Mouse (Mus musculus) lung, postnatal 0 days (tissue): ENCODE data around the gene Skp2. TPM values are rescaled to one million over a fixed set of nuclear protein-coding genes. Genes with fewer than 3 reads are reported as not detected.
A peak's percentile ranks its signal among the peaks of the same experiment; 100 is the strongest.

ENCODE experiments used
- ATAC-seq: fragments of 200-750 bp; cut with Nextera tagmentation; 2 replicates; pipeline ENCODE4 v1.8.0; 2017; ENCODE audit warnings: moderate library complexity
- DNase-seq: peaks from one replicate; pipeline ENCODE4 v3.0.0-alpha.2; 2016; ENCODE audit warnings: low spot score
- H3K27ac ChIP-seq: fragments of 300-500 bp; sonication (generic); 2 replicates; pipeline ENCODE4 v1.5.1; 2014; ENCODE audit warnings: antibody characterized with exemption, mild to moderate bottlenecking, low read length, mixed read lengths
- H3K27me3 ChIP-seq: fragments of 300-500 bp; sonication (generic); replicated peaks from 2 replicates; pipeline ENCODE4 v1.6.1; 2014; ENCODE audit warnings: low read length, mixed read lengths; ENCODE audit not compliant: insufficient read depth
- H3K36me3 ChIP-seq: fragments of 300-500 bp; sonication (generic); 2 replicates; pipeline ENCODE4 v1.6.1; 2014; ENCODE audit warnings: low read length, mixed read lengths; ENCODE audit not compliant: insufficient read depth
- H3K4me1 ChIP-seq: fragments of 300-500 bp; sonication (generic); 2 replicates; pipeline ENCODE4 v1.6.1; 2014; ENCODE audit warnings: antibody characterized with exemption, low read depth, low read length, mixed read lengths; ENCODE audit not compliant: insufficient read depth
- H3K4me2 ChIP-seq: fragments of 300-500 bp; sonication (generic); replicated peaks from 2 replicates; pipeline ENCODE4 v1.6.1; 2014; ENCODE audit warnings: low read depth, mild to moderate bottlenecking, low read length, moderate library complexity, mixed read lengths
- H3K4me3 ChIP-seq: fragments of 300-500 bp; sonication (generic); 2 replicates; pipeline ENCODE4 v1.5.1; 2014; ENCODE audit warnings: low read depth, low read length
- H3K9ac ChIP-seq: fragments of 300-500 bp; sonication (generic); replicated peaks from 2 replicates; pipeline ENCODE4 v1.6.1; 2014; ENCODE audit warnings: low read depth, mild to moderate bottlenecking
- H3K9me3 ChIP-seq: fragments of 300-500 bp; sonication (generic); 2 replicates; pipeline ENCODE4 v1.6.1; 2016; ENCODE audit warnings: low read length, mixed read lengths
- CTCF ChIP-seq: IDR thresholded peaks from 2 replicates; pipeline ENCODE4 v1.5.1; 2016; ENCODE audit warnings: antibody characterized with exemption, mild to moderate bottlenecking
- EP300 ChIP-seq: IDR thresholded peaks from 2 replicates; pipeline ENCODE4 v1.6.1; 2016; ENCODE audit warnings: antibody characterized with exemption, mild to moderate bottlenecking, control low read depth
- WGBS: fragments of 180-500 bp; shearing (Covaris S2); extraction: QIAGEN DNeasy Blood & Tissue Kit; methylation state at CpG from one replicate; pipeline ENCODE4 v1.1.7; 2014; 5-methylcytosine and 5-hydroxymethylcytosine counted together
- polyA plus RNA-seq: library from polyadenylated mRNA; unstranded; fragments of >200 nt; fragmentation: Nextera tagmentation; extraction: Ambion mirVana; gene quantifications from 2 replicates; pipeline ENCODE4 v1.2.1, GENCODE M21; 2015

Skp2 gene
- polyA plus RNA-seq, 1 experiment from 2014 or later = 5.0 TPM

- H3K4me3 ChIP-seq = no peak overlapping the region
- DNase-seq = no peak
- H3K9me3 ChIP-seq = no peaks in the 10 kb centered on the region
- no peak overlapping the region for H3K9ac ChIP-seq
- H3K27me3 ChIP-seq = no peaks in the 10 kb centered on the region
- TF ChIP-seq EP300 = no peak
- TF ChIP-seq CTCF = no peak
- H3K4me2 ChIP-seq = no peak overlapping the region
- no peaks in the 10 kb centered on the region for H3K4me1 ChIP-seq
- H3K36me3 ChIP-seq = no peaks in the 10 kb centered on the region
- 76% methylated on average over 4 of the region's 4 CpGs for WGBS
- no peak overlapping the region for H3K27ac ChIP-seq
- ATAC-seq = no peak
These were observed 23.7 kb downstream of the Skp2 start for GRCm38 (mm10) chr15:9131499-9131888.

- no peak overlapping the region for H3K27ac ChIP-seq
- no peaks in the 10 kb centered on the region for H3K36me3 ChIP-seq
These were observed 24.3 kb downstream of the Skp2 start for GRCm38 (mm10) chr15:9130772-9131498.

GRCm38 (mm10) chr15:9127051-9127791 lies 28.0 kb downstream of the Skp2 start:
- Histone ChIP-seq H3K4me1 (no peaks in the 10 kb centered on the region), H3K4me2 (no peak overlapping the region), H3K4me3 (no peak overlapping the region), H3K27me3 (no peaks in the 10 kb centered on the region), H3K27ac (no peak overlapping the region), H3K9ac (no peak overlapping the region), H3K9me3 (no peaks in the 10 kb centered on the region), H3K36me3 (0 out of 2 replicates have a peak, but pooled peaks cover 5% of the 10 kb centered on the region)
- TF ChIP-seq CTCF = no peak
- WGBS = 73% methylated on average over 7 of the region's 7 CpGs
- peak; percentile 27 for DNase-seq
- ATAC-seq = peak; percentile 53

More at GRCm38 (mm10) chr15:9130772-9131498, 24.3 kb downstream of the Skp2 start:
- WGBS = 66% methylated on average over 9 of the region's 9 CpGs
- Histone ChIP-seq H3K4me2 (no peak overlapping the region), H3K9me3 (no peaks in the 10 kb centered on the region), H3K27me3 (no peaks in the 10 kb centered on the region), H3K9ac (no peak overlapping the region), H3K4me1 (no peaks in the 10 kb centered on the region), H3K4me3 (no peak overlapping the region)
- no peak for TF ChIP-seq CTCF
- TF ChIP-seq EP300 = no peak
- ATAC-seq (no peak), DNase-seq (no peak)

GRCm38 (mm10) chr15:9124856-9125255 lies 30.4 kb downstream of the Skp2 start:
- 91% methylated on average over 21 of the region's 21 CpGs for WGBS
- no peak for DNase-seq
- Histone ChIP-seq H3K27me3 (no peaks in the 10 kb centered on the region), H3K4me1 (no peaks in the 10 kb centered on the region), H3K4me3 (no peak overlapping the region), H3K4me2 (no peak overlapping the region), H3K9me3 (no peaks in the 10 kb centered on the region), H3K36me3 (0 out of 2 replicates have a peak, but pooled peaks cover 5% of the 10 kb centered on the region), H3K9ac (no peak overlapping the region), H3K27ac (no peak overlapping the region)
- no peak for ATAC-seq
- TF ChIP-seq EP300 = no peak
- no peak for TF ChIP-seq CTCF

- Histone ChIP-seq H3K4me2 (no peak overlapping the region), H3K36me3 (0 out of 2 replicates have a peak, but pooled peaks cover 5% of the 10 kb centered on the region), H3K4me1 (no peaks in the 10 kb centered on the region), H3K27me3 (no peaks in the 10 kb centered on the region), H3K9me3 (no peaks in the 10 kb centered on the region), H3K27ac (no peak overlapping the region), H3K4me3 (no peak overlapping the region), H3K9ac (no peak overlapping the region)
- DNase-seq (no peak), ATAC-seq (no peak)
- TF ChIP-seq CTCF = no peak
- no peak for TF ChIP-seq EP300
- WGBS = 84% methylated on average over 4 of the region's 4 CpGs
These were observed 32.2 kb downstream of the Skp2 start for GRCm38 (mm10) chr15:9122989-9123388.

GRCm38 (mm10) chr15:9120081-9120480 lies 35.1 kb downstream of the Skp2 start:
- Histone ChIP-seq H3K27ac (no peak overlapping the region), H3K9me3 (no peaks in the 10 kb centered on the region), H3K9ac (no peak overlapping the region), H3K36me3 (0 out of 2 replicates have a peak, but pooled peaks cover 5% of the 10 kb centered on the region), H3K4me3 (no peak overlapping the region), H3K4me1 (no peaks in the 10 kb centered on the region), H3K27me3 (no peaks in the 10 kb centered on the region), H3K4me2 (no peak overlapping the region)
- TF ChIP-seq CTCF (peak; percentile 98), EP300 (no peak)
- WGBS = 92% methylated on average over 2 of the region's 2 CpGs
- peak; percentile 80 for DNase-seq
- ATAC-seq = peak; percentile 55
